Mouse (Mus musculus) embryonic fibroblast, embryonic 13.5 days (primary cell): Measurements from ENCODE around the gene Mroh2a.

Experiments used
- CTCF ChIP-seq: IDR thresholded peaks from 2 replicates; pipeline ENCODE4 v1.5.1; 2011; ENCODE audit warnings: mild to moderate bottlenecking, control low read depth, low read length, moderate library complexity, borderline replicate concordance; ENCODE audit not compliant: insufficient read depth
- POLR2A ChIP-seq: IDR thresholded peaks from 2 replicates; pipeline ENCODE4 v1.6.1; 2011; ENCODE audit warnings: low read depth, mild to moderate bottlenecking, control low read depth, low read length, moderate library complexity

DNA sequence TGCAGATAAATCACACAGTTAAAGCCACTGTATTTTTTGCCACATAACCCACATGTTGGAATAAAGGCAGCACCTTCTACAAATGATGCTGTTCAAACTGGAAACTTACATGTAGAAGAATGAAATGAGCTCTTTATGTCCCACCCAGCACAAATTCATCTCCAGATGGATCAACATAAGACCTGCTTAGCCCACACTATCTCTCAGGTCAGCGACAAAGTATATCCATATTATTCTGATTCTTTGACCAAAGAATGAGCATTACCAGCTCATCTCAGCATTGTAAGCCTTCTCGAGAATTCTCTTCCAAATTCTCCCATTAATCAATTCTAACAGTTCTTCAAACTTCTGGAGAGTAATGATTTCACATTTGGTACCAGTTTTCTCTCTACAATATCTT is 4.6 kb upstream of the Mroh2a start:
- TF ChIP-seq CTCF (no peak), POLR2A (no peak)
